Mouse (Mus musculus): ENCODE measurements around the gene Cacfd1.

The Cacfd1 gene

DNA sequence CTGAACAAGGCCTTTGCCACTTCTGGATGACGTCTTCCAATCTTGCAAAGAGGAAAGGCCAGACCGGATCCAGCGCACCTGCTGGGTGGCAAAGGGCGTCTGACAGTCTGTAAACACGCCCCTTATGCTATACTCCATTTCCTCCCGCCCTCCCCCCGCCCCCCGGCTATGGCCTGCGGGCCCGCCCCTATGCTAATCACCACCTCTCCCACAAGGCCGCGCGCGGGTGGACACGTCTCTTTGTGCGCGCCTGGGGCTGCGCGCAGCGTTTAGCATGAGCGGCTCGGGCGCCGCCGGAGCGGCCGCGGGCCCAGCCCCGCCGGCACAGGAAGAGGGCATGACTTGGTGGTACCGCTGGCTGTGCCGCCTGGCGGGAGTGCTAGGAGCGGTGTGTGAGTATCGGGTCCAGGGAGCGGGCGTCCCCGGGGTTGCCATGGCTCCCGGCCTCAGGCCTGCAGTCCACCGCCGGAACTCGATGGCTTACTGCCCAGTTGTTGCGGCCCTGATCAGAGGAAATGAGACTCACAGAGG, at the start of gene Cacfd1:
Cacfd1 (plus strand) TSS at position 213 of the 531 bp plus-strand sequence.
- peak; percentile 67 to 75 for DNase-seq (ENCODE audit: low spot score in 2 of 2)

DNA sequence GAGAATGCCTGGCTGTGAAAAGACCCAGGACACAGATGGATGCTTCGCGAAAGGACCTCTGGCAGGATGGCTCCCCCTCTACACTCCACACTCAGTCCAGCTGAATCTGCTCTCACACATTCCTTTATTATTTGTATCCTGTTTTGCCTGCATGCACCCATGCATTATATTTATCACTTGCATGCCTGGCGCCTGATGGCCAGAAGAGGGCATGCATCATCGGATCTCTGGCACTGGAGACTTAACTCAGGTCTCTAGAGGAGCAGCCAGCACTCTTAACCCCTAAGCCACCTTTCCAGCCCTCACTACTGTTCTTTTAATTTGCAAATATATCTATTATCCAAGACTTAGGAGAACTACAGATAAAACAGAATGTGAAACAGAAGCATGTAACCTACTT, 49.0 kb upstream of the Cacfd1 start:
- no peak for DNase-seq (ENCODE audit: low spot score in 2 of 2)

DNA sequence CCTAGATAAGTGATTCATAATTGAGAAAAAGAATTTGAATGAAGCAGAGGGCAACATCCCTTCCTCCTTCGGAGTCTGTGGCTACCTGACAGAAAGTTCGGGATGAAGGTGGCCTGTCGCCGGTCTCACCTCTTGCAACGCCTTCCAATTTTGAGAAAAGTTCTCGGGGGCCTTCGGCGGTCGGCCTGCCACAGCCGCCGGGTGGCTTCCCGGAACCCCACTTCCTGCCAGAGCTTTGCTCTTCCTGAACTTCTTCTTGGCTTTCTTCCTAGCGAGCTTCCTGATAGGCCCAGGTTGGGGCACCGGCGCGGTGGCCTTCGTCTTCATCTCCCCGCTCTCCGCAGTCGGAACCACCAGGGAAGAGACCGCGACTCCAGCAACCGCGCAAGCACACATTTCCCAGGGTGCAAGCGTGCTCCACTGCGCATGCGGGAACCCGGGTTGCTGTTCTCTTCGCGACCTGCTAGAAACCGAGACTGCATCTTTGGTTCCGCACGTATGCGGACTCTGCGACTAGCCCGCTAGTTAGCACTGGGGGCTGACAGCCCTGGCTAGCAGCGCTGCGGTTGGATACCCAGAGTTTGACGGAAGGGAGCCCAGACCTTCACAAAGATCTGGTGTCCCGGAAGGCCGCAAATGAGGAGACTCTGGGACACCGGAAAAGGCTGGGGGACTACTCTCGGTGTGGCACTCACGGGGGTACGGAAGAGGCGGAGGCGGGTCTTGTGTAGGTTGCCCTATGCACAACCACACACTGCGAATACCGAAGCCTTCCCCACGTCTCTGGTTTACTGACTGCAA, 45.6 kb upstream of the Cacfd1 start, which contains the start of gene Rexo4:
Rexo4 (minus strand) TSS at position 464 of the 801 bp plus-strand sequence.
- peak; percentile 86 to 88 for DNase-seq (ENCODE audit: low spot score in 2 of 2)

DNA sequence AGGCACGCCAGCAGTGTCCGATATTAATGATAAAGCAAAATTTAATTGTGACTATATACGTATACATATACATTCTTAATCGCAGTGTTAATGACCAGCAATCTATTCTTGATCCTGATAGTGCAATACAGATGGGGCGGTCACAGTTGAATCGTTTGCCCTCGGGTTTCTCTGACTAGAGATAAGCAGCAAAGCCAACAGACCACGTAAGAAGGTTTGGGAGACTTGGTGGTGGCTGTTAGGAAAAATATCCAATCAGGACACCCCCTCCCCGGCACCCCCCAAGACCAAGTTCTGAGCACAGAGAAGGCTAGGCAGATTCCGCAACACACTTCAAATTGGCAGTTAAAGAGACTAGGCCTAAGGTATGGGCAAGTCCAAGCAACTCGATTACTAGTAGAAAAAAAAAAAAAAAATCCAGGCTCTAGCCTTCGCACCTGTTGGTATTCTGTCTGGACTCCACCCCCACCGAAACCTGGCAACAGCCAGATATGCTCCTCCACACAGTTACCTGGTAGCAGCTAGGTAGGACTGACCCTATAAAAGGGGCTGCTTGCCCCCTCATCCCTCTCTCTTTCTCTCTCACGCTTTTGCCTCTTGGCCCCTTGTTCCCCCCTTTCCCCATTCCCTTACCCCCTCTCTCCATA, 44.9 kb upstream of the Cacfd1 start:
- no peak for DNase-seq (ENCODE audit: low spot score in 2 of 2)

DNA sequence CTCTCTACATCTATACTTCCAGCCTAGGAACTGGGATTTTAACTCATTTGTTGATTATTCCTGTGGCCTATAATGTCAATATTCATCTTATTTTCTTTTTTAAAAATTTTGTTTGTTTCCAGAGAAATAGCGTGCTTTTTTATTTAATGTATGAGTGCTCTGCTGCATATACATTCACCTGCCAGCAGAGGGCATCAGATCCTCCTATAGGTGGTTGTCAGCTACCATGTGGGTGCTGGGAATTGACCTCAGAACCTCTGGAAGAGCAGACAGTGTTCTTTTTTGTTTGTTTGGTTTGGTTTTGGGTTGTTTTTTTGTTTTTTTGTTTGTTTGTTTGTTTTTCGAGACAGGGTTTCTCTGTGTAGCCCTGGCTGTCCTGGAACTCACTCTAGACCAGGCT, 42.5 kb upstream of the Cacfd1 start:
- DNase-seq (ENCODE audit: low spot score in 2 of 2), result no peak

DNA sequence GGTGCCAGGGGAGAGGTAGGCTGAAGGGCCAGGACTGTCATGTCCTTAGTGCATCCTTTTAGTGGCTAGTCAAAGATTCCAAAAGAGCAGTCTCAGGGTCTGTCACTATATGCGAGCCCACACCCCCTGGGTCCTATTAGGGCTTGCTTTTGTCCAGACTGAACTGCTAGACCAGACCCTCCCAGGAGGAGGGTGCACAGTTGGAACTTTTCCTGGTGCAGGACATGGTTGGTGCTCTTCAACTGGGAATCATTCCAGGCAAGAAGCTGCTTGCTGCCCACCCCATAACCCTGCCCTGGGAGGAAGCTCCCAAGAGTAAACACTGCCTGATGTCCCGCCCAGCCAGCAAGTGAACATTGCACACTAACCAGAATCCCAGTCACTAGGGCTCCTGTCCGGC, 36.6 kb upstream of the Cacfd1 start, which contains the start of gene Adamts13:
Adamts13 (plus strand) TSS at position 301 of the 400 bp plus-strand sequence.
- DNase-seq (ENCODE audit: low spot score in 2 of 2), result no peak

DNA sequence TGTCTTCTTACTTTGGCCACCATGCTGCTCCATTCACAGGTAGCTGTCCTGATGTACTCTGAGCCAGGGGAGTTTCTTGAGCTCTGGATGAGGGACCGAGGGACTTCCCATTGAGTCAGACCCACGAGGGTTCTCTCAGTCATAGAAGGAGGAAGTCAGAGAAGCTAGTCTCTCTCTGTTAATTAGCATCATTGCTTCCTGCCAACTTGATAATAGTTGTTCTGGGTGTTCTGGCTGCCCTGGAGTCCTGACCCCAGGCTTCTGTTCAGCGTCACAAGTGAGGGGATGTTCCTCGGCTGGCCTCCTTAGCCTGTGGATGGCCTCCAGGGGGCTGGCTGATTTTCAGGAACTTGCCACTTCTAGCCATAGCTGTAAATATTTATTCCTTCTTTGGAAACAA, 35.8 kb upstream of the Cacfd1 start:
- no peak for DNase-seq (ENCODE audit: low spot score in 2 of 2)

DNA sequence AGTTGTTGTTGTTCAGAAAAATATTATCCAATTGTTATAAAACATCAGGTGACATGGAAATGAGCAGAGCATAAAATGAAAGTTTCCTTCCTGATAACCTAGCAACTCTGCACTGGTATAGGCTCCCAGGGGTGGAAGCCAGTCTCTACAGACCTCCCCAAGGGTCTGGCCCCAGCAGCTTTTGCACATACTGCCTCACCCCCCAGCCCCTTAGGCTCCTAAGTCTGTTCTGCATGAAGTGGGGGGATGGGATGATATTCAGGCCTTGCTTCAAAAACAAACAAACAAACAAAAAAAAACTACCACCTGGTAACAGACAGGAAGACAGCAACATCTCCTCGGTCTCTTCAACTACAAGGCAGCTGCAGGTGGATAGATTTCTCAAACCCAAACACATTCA, 29.4 kb upstream of the Cacfd1 start:
- DNase-seq (ENCODE audit: low spot score in 2 of 2), result no peak

DNA sequence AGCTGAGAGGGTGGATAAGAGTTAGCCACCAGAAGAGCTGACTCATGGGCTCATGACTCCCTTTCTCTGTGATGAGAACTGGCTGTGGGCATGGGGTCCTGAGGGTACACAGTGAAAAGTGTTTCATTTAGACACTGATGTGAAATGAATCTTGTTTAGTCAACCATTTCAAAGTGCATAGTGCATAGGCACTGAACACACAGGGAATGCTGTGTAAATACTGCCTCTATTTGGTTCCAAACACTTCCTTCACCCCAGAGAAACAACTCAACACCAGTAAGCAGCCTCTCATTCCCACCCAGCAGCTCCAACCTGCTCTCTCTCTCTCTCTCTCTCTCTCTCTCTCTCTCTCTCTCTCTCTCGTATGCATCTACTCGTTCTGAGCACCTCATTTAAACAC, 25.5 kb upstream of the Cacfd1 start:
- no peak for DNase-seq (ENCODE audit: low spot score in 2 of 2)

DNA sequence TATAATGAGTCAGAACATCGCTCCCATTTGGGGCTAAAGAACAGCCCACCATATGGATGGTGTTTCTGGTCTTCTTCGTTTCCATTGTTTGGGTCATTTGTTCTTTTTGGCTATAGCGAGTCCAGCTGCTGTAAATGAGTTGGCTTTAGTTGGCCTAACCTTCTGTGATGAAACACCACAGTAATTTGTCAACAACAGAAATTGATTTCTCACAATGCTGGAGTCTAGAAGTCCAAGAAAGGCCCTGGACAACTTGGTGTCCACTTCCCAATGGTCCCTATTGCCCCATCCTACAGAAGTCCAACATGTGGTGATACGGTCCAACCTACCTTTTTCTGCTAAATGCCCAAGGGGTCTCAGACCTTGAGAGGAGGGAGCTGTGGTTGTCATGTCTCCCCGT, 25.1 kb upstream of the Cacfd1 start:
- no peak for DNase-seq (ENCODE audit: low spot score in 2 of 2)

DNA sequence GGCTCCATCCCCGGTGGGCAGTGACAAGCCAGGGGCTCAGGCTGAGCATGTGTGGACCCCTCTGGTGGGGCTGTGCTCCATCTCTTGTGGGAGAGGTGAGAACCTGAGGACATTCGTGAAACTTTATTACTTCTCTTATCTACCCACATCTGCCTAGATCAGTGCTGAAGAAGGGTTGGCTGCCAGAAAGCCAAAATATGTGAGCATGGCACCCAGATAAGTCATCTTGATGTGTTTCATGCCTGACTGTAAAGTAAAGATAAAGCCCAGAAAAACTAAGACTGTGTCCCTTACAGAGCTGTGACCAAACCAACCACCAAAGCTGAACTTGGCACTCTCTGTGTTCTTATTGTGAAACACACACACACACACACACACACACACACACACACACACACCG, 15.8 kb upstream of the Cacfd1 start:
- no peak for DNase-seq (ENCODE audit: low spot score in 2 of 2)

DNA sequence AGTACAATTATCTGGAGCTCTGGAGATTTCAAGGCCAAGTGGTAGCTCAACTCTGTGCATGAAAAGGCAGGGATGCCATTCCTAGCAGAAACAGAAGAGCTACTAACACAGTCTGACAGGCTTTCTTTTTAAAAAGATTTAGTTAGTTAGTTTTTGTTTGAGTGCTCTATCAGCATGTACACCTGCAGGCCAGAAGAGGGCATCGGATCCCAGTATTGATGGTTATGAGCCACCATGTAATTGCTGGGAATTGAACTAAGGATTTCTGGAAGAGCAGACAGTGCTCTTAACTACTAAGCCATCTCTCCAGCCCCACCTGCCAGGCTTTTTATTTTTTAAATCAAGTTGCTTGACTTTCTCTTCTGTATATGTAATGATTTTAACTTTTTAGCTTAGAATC, 12.2 kb upstream of the Cacfd1 start:
- no peak for DNase-seq (ENCODE audit: low spot score in 2 of 2)

DNA sequence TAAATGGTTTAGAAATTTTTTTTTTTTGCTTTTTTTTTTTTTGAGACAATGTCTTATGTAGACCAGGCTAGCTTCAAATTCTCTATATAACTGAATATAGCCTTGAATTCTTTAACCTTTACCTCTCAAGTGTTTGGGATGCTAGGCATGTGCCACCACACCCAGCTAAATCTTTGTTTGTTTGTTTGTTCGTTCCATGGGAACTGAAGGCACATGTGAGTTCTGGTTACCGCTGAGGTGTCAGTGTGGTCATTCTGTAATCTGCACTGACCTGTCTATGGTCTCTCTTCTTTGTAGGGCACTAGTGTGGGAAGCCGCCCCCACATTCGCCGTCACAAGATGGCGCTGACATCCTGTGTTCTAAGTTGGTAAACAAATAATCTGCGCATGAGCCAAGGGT, 11.7 kb upstream of the Cacfd1 start:
- DNase-seq (ENCODE audit: low spot score in 2 of 2), result no peak

DNA sequence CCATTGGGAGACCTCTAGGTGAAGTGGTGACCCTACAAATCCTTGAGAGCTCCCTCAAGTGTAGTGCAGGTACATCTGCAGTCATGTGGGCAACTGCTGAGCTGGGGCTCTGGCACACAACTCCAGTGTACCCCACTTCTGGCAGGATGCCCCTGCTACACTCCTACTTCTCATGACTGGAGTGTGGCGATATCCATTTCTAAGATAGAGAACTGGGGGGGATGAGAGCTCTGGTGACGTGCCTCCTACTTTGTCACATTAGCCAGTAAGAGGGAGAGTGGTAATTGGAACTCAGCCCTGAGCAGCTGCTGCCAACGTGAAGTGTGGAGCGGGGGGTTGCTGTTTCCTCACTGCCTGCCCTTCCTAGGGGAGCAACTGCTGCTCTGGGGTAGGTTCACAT, 3.5 kb upstream of the Cacfd1 start:
- DNase-seq (ENCODE audit: low spot score in 2 of 2), result no peak

DNA sequence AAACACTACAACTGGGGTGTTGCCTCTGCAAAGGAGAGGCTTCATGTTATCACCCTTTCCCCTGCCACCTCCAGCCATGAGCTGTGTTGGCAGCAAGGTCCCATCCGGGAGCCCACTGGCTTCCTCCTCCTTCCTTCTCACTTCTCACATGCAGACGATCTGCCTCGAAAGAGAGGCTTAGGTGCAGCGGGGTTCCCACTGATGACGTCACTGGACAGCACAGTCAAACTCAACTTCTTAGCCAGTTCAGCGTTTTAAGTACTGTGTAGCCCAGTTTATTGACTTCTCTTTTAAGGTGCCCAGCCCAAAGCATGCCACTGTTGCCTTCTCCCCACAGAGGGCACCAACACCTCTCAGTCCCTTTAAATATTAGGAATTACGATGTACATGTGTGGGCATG, 2.0 kb upstream of the Cacfd1 start:
- no peak for DNase-seq (ENCODE audit: low spot score in 2 of 2)

DNA sequence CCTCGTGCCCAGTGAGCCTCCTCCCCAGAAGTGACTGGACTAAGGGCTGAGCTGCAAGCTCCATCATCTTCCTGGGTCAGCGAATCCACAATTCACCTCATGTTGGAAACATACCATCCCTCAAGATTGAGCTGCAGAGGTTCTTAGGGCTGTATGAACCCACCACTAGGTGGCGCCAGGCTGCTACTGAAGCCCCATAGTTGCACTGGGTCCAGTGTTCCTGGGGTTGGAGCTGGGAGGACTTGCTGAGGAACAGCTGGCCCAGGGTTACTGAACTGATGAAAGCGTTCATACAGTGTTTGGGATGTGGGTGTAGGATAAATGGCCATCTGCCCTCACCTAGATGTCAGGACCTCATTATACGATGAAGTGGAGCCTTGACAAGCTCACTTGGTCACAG, 8.1 kb downstream of the Cacfd1 start:
- peak; percentile 27 to 61 for DNase-seq (ENCODE audit: low spot score in 2 of 2)

DNA sequence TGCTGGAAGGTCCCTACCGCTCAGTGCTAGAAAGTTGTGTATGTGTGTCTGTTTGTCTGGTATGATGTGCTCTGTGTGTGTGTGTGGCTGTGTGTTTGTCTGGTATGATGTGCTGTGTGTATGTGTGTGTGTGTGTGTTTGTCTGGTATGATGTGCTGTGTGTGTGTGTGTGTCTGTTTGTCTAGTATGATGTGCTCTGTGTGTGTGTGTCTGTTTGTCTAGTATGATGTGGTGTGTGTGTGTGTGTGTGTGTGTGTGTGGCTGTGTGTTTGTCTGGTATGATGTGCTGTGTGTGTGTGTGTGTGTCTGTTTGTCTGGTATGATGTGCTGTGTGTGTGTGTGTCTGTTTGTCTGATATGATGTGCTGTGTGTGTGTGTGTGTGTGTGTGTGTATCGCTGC, 9.8 kb downstream of the Cacfd1 start:
- no peak for DNase-seq (ENCODE audit: low spot score in 2 of 2)

DNA sequence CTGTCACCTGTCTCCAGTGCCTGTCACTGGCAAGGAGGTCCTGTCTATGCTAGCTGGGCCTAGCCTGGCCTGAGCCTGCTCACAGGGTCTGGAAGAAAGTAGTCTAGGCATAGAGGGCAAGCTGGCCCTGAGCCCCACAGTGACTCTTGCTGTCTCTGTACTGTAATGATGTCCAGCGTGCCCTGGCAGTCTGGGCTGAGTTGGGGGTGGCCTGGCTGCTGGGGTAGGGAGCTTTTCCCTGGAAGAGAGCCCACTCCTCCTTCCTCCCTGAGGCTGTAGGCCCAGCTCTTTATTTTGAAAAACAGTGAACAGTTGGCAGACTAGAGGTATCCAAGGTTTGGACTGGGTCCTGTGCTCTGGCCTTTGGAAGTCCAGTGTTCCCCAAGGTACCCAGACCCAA, 11.4 kb downstream of the Cacfd1 start:
- no peak for DNase-seq (ENCODE audit: low spot score in 2 of 2)

DNA sequence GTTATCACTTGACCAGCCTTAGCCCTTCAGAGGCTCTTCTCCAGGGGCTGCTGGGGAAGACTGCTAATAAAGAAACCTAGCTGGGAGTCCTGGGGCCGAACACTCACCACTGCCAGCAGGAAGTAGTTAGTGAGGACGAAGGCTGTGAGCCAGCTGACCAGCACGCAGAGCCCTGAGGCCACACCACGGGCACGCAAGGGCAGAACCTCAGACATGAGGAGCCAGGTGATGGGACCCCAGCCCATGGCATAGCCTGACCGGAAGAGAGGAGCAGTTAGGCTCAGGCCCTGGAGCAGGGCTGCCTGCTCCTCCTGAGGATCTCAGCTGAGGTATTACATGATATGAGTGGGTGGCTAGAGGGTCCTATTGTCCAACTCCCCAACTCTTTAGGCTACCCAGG, 12.9 kb downstream of the Cacfd1 start:
- DNase-seq (ENCODE audit: low spot score in 2 of 2), result no peak

DNA sequence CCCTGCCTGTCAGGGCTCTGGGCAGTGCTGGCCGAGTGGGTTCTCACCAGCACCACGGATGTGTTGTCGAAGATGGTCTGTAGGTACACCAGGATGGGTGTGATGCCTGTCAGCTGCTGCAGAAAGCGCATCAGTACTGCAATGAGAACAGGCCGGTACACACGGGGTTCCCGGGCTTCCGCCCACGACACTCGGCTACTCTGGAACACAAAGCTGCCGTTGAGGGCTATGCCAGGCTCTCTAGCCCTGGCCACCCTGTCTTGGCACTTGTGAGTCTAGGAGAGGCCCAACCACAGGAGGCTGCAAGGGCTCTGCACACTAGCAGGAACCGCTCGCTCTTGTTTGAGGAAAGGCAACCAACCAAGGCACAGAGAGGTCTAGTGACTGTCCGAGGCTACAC, 14.4 kb downstream of the Cacfd1 start:
- no peak for DNase-seq (ENCODE audit: low spot score in 2 of 2)

DNA sequence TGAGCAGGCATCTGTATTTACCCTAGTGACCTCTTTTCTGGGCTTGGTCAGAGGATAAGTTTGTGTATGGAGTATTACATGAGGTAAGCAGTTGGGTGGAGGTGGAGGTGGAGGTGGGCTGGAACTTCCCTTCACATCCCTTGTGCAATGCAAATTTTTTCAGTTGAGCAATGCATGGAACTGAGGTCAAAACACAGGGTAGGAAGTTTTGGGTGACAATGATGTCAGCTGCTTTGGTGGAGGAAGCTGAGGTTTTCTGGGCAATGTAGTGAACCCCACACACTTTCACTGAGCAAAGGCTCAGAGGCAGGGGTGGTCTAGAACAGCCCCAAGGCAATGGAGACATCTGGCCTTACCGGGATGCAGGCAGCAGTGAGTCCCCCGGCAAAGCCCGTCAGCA, 15.8 kb downstream of the Cacfd1 start:
- no peak for DNase-seq (ENCODE audit: low spot score in 2 of 2)

DNA sequence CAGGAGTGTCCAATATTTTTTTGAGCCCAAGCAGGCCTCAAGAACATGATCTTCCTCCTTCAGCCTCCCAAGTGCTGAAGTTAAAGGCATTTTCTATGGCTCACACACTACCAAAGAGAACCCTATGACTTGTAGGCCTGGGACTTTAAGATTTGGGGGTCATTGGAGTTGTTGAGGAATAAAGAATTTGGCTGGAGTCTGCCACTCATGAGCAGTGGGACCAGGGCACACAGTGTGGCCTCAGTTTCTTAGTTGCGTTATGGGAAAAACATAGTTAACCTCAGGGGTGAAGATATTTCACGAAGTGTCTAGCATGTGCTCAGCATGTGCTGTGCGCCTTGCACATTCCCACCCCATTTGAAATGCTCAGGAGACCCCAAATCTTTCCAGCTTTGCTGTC, 16.6 kb downstream of the Cacfd1 start:
- no peak for DNase-seq (ENCODE audit: low spot score in 2 of 2)

Measured in spleen, postnatal 14 days (tissue).